Mouse (Mus musculus) left cerebral cortex, adult 11 months (tissue): ENCODE measurements around the gene Lrrfip2.

Experiments
- DNase-seq: peaks from one replicate; pipeline ENCODE4 v3.0.0; 2022; ENCODE audit warnings: low spot score

Gene Lrrfip2

DNA sequence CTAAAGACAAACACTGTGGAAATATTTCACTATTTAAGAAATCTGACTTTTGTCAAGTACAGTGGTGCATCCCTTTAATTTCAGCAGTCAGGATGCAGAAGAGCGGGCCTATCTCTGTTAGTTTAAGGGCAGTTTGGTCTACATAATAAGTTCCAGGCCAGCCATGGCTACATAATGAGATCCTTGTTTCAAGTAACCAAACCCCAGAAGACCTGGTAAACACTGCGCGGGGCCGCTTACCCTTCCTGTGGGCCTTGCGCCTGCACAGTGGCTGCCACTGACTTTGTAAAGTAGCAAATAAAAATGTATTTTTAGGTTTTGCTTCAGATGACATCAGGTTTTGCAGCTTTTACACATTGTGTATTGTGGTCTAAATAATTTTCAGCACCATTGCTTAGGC is 106.0 kb downstream of the Lrrfip2 start:
- no peak for DNase-seq

DNA sequence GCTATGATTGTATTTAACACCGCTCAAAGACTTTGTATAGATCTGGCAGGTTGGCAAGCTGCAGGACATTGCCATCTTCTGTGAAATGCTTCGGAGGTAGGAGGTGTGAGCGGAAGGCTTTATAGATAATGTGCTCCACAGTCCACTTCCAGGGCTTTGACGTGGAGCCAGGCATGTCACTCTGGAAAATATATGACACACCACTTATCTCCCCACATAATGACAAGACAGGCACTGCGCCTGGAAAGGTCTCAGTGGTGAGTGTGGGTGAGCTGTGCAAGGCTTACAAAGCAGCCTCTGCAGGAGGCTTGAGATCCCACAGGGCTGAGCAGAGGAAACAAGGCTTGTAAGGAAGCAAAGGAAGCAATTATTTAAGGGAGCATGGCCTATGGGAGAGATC is 111.1 kb downstream of the Lrrfip2 start:
- no peak for DNase-seq

DNA sequence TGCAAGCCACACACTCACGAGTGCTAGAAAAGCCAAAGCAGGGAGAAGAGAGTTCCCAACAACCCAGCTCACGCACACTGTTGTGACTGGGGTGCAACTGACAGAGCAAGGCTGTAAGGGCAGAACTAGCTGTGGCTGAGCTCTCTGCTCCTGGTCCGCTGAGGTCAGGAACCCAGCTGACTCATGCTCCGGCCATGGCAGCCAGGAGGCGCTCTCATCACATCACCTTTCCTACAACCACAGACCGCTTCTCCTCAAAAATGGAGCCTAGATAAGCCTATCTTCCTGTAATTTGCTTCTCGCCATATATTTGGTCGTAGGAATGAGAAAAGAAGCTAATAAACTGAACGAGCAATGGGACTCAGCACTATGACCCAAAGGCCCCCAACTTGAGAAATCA is 117.3 kb downstream of the Lrrfip2 start:
- DNase-seq: no peak

DNA sequence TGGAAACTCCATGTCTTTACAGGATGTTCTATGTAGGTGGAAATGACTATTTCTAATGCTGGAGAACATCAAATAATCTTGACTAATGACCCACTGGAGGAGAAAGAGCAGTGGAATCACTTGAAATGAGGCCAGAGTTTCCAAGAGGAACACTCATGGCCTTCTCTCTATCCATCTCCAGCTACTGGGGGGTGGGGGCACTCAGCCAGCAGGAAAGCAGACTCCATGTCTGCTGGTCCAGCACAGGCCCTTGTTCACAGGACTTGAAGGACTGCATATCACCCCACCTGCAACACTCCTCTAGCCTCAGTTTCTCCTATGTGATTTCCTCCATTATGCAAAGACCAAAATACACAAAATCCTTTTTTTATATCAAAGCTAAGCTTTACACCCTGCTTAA is 120.3 kb downstream of the Lrrfip2 start:
- no peak for DNase-seq

DNA sequence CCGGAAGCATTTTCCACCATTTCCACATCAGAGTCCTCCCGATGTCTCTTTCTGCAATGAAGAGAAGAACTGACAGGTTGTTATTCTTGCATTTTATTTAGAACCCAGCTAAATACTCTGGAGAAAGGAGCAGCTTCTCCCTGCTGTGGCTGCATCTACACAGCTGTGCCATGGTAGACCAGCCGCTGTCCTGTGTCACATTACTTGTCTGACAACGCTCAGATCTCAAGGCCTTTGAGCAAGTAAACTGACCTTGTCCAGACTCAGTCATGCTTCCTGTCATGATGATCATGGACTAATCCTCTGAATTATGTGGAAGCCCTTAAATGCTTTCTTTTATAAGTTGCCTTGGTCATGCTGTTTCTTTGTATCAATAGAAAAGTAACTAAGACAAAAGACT is 122.4 kb downstream of the Lrrfip2 start:
- no peak for DNase-seq

DNA sequence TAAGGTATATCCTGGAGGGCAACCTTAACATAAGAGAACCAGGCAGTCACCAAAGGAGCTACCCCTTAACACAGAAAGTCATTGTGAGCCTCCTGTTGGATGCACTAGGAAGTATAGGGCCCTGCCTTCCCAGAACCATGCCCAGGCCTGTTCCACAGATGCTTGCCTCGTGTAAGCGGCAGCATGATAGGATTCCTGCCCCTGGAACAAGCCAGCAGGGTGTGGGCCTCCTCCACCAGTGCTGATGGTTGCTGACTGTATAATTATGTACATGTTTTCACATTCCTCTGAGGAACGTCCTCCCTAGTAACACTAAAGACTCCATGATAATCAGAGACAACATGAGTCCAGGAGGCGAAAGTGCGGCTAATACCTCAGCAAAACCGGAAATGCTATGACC is 126.0 kb downstream of the Lrrfip2 start:
- no peak for DNase-seq

DNA sequence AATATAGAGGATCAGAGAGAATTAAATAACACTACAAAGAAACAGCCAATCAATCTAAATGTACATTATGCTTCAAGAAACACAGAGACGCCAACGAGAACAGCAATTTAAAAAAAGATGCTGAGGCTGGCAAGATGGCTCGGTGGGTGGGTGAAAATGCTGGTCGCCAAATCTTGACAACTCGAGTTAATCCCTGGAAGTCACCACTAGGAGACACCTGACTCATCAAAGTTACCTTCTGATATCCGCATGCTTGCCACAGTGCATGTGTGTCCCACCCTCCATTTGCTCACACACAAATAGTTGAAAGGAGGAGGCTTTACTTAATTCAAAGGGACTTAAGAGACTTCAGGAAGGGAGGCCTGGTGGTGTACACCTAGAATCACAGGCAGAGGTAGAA is 128.2 kb downstream of the Lrrfip2 start:
- no peak for DNase-seq

DNA sequence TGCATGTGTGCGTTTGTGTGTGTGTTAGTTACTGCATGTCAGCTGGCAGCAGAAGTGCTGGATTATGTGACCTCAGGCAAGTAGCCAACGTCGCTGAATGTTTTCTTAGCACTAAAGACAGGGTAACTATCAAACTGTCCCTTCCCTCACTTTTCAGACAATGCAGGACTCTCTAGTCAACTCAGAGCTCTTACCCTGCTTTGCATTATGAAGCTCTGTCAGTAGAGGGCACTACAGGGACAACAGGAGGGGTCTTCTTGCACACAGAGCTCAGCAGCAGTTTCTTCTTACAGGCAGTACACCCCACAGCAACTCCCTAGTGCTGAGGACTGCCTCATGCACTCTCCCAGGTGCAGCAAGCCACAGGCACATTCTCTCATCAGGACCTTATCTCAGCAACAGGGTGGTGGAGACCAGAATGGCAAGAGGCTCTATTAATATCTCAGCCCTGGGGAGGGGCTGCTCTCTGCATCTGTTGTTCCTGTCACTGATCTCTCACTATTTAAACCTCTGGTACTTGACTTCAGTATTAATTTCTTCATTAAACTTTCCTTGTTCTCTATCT is 130.4 kb downstream of the Lrrfip2 start:
- DNase-seq: no peak

DNA sequence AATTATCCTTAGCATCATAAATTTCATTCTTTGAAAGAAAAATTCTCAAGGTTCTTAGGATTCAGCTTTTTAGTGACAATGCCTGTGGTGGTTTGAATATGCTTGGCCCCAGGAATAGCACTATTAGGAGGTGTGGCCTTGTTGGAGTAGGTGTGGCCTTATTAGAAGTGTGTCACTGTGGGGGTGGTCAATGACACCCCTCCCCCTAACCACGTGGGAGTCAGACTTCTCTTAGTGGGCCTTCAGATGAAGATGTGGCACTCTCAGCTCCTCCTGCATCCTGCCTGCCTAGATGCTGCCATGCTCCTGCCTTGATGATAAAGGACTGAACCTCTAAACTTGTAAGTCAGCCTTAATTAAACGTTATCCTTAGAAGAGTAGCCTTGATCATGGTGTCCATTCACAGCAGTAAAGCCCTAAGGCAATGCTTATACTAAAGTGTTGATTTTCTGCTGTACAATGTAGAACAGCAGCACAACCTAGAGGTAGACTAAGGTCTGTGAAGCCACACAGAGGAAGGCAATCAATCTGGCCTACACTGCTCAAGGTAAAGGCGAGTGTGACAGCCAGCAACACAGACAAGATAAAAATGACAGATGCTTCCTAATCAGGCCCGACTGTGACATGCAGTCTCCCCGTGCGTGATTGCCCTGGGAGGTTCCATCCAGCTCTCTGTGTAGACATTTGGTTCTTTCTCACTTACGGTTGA is 134.9 kb downstream of the Lrrfip2 start:
- no peak for DNase-seq

DNA sequence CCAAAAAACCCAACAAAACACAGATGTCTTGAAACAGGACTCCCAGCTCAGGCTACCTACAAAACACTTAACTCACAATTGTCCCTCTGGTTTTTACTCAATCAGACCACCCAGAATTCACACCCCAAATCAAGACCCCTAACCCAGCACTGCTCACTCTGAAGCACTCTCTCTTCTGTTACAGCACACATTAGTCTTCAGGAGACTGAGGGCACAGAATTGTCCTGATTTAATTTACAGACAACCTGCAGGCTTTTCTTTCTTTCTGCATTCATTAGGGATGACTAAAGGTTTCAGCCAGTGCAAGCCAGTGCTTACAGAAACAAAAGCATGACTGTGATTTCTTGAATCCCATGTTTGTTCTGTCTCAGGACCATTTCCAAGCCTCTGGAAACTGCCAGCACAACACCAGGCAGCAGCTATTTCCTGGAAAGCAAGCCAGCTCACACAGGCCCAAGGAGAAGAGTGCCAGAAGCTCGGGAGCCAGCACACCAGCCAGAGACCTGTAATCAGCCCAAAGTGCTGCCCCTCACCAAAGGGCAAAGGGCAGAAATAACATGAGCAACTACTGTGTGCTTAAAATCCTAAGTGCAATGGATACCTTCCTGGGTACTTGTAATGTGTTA is 143.1 kb downstream of the Lrrfip2 start:
- DNase-seq: peak; percentile 52

DNA sequence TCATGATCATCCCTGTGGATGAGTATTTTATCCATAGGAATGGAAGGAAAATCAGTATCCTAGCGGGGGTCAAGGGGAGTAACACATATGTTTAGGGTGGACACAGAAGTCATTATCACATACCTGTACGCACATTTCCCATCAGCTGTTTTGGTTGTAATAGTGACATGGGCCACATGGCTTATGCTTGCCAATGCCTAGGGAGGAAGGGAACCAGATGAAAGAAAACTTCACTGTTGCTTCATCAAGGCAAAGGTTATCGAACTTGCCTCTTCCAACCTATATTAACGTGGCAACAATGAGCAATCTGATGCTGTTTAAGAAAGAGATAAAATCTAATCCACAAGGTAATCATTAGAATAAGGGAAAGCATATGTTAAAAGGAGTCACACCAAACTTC is 144.0 kb downstream of the Lrrfip2 start:
- DNase-seq: no peak

DNA sequence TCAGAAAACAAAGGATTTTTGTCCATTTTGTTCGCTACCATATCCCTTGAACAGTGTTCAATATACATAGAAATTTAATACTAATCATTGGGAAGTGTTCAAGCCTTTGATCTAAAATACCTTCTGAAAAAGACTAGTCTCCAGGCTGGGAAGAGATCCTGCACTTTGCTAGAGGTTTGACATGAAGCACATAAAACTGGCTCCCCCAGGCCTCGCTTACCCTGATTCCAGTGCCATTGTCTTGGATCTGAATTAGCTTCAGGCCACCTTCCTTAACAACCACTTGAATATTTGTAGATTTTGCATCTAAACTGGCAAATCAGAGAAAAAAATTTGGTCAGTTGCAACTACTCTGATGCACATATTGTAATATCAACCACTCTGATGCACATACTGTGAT is 150.6 kb downstream of the Lrrfip2 start:
- DNase-seq: no peak

DNA sequence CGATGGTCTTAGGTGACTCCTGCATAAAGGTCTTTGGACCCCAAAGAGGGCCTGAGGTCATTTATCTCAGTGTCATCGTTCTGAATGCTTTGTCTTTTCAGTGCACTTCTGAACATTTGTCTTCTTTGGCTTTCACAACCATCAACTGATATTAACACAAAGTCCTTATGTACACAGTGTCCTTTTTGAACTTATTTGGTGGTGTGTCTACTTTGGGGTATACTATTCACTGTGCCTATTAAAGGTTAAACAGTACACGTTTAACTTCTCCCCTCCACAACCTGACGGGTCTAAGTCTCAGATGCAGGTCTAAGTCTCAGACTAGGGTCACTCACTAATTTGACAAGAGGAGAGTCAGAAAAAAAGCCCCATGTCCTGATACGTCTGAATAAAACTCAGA is 153.2 kb downstream of the Lrrfip2 start:
- no peak for DNase-seq

DNA sequence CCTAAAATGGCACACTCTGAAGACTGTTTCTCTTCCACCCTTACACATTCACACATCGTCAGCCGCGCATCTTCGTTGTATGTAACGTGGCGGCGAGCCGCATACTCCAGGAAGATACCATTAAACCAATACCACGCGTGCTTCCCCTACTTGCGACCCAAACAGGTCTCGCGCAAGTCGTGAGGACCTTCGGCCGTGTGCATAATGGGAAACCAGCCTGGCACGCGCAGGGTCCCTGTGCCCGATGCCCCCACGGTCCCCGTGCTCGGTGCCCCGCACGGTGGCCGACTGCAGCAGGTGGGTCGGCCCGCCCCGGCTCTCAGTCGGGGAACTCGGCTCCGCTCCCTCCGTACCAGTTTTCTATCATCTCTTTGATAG is 153.7 kb downstream of the Lrrfip2 start:
- no peak for DNase-seq

DNA sequence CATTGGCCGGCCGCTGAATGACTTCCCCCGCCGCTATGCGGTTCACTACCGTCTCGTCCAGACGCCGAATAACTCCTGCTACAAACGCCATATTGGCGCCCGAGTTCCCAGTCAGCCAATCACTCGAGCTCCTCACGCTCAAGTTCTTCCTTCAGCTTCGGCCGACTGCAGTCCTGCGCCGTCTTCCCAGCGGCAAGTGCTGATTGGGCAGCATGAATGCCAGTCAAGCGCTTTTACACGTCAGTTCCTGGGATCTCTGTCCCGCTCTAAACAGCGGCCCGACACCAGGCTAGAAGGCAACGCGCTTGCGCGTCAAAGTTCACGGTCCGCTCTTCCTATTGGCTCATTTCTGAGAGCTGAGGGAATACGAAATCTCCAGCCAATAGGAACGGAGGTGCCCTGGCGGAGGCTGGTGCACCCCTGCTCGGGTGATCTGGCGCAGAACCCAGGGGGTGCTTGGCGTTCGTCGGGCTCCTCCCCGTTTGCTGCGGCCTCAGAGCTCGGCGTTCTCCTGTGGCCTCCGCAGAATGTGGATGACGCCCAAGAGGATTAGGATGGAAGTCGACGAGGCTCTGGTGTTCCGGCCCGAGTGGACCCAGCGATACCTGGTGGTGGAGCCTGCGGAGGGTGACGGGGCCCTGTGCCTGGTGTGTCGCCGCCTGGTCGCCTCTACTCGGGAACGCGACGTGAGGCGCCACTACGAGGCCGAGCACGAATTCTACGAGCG is 154.2 kb downstream of the Lrrfip2 start, which contains the start of the genes Mlh1 and Epm2aip1:
Mlh1 (minus strand) TSS at position 358 of the 727 bp plus-strand sequence.
Epm2aip1 (plus strand) TSS at position 496 of the 727 bp plus-strand sequence.
- DNase-seq: peak; percentile 99

DNA sequence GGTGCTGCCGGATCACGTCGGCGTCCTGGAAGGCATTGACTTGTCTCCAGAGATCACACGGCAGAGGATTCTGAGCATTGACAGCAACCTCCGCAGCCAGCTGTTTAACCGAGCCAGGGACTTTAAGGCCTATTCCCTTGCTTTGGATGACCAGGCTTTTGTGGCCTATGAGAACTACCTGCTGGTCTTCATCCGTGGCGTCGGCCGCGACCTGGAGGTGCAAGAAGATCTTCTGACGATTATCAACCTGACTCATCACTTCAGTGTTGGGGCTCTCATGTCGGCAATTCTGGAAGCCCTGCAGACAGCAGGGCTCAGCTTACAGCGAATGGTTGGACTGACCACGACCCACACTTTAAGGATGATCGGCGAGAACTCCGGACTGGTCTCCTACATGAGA is 155.0 kb downstream of the Lrrfip2 start:
- DNase-seq: no peak

DNA sequence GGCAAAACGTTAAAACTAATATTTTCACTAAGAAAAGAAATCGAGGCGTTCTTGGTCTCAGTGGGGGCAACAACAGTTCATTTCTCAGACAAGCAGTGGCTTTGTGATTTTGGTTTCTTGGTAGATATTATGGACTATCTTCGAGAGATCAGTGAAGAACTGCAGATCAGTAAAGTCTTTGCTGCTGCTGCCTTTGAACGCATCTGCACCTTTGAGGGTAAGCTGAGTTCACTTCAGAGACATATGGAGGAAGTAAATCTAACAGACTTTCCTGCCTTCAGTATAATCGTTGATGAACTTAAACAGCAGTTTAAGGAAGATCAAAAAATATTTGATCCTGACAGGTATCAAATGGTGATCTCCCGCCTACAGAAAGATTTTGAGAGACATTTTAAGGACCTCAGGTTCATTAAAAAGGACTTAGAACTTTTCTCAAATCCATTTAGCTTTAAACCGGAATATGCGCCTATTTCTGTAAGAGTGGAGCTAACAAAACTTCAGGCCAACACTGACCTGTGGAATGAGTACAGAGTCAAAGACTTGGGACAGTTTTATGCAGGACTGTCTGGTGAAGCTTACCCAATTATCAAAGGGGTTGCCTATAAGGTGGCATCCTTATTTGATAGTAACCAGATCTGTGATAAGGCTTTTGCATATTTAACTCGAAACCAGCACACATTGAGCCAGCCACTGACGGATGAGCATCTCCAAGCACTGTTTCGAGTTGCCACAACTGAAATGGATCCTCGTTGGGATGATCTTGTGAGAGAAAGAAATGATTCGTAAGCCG is 155.8 kb downstream of the Lrrfip2 start:
- no peak for DNase-seq

DNA sequence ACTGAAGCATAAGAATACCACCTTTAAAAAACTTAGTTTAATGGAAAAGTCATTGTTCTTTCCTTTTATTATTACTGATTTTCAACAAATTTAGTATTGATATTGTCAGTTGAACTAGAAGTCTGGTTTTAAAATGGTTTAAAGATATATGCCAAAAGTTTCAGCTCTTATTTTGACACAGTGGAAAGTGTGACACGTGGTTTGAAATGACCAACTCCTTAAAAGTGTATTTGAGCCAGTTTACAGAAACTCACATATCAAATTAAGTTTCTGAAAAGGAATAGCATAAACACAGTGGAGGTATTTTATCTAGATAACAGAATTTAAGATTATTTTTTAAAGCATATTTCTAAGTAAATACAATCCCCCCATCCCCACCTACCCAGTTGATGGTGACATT is 156.6 kb downstream of the Lrrfip2 start:
- DNase-seq: no peak

DNA sequence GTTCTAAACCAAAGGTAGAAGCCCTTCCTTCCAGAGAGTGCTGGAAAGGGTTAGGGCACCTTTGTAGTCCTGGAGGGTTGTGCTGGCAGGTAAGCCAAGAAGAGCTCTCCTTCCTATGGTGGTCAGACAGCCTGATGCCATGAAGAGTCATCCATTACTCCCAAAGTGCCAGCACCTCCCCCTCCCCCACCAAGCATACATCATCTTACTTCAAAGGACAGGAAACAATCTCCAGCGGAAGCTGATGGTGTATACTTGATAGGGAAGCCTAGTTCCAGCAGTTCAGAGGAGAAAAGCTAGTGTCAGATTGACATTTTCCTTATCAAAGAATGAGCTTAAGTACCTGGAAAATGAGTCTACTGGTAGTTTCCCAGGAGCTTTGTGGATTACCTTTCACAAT is 157.8 kb downstream of the Lrrfip2 start:
- DNase-seq: no peak
